Mouse (Mus musculus): ENCODE data around the gene Spock1. TPM values are rescaled to one million over a fixed set of nuclear protein-coding genes. Genes with fewer than 3 reads are reported as not detected.
"Not testable (repeated sequence)": the region's sequence is repeated elsewhere in the genome, so short reads cannot be mapped to it uniquely, and the experiment has no call there.

The Spock1 gene
- polyA plus RNA-seq, 1 experiment from 2014 or later: 31.2 TPM

- Histone ChIP-seq H3K36me3 (ENCODE audit: control insufficient read depth, insufficient read depth, low read length) (no peaks in the 10 kb centered on the region), H3K9ac (ENCODE audit: low read length) (no peak overlapping the region), H3K9me3 (replicated peaks; ENCODE audit: control insufficient read depth, low read length) (no peaks in the 10 kb centered on the region), H3K27ac (ENCODE audit: low read depth, low read length) (no peak overlapping the region), H3K27me3 (replicated peaks; ENCODE audit: control insufficient read depth, insufficient read depth, low read length) (no peaks in the 10 kb centered on the region), H3K4me1 (ENCODE audit: control insufficient read depth, insufficient read depth, low read length) (peaks cover 7% of the 10 kb centered on the region; the same call in 1 of the 2 replicates), H3K4me2 (ENCODE audit: low read length) (no peak overlapping the region), H3K4me3 (ENCODE audit: low read depth, low read length) (no peak overlapping the region)
- no peak for ATAC-seq
- DNase-seq (ENCODE audit: low spot score): no peak
- 85% methylated on average over 11 of the region's 11 CpGs for WGBS
Measured at GRCm38 (mm10) chr13:57515737-57516136, 392.4 kb downstream of the Spock1 start.

- H3K27me3 ChIP-seq (replicated peaks; ENCODE audit: control insufficient read depth, insufficient read depth, low read length): no peaks in the 10 kb centered on the region
- DNase-seq (ENCODE audit: low spot score) (no peak), ATAC-seq (no peak)
- no peak overlapping the region for H3K9ac ChIP-seq (ENCODE audit: low read length)
- H3K4me1 ChIP-seq (ENCODE audit: control insufficient read depth, insufficient read depth, low read length): no peaks in the 10 kb centered on the region
- no peak overlapping the region for H3K4me2 ChIP-seq (ENCODE audit: low read length)
- H3K36me3 ChIP-seq (ENCODE audit: control insufficient read depth, insufficient read depth, low read length): no peaks in the 10 kb centered on the region
- no peaks in the 10 kb centered on the region for H3K9me3 ChIP-seq (replicated peaks; ENCODE audit: control insufficient read depth, low read length)
- H3K27ac ChIP-seq (ENCODE audit: low read depth, low read length): no peak overlapping the region
- 91% methylated on average over 7 of the region's 7 CpGs for WGBS
- H3K4me3 ChIP-seq (ENCODE audit: low read depth, low read length): no peak overlapping the region
Measured at GRCm38 (mm10) chr13:57501552-57501951, 406.6 kb downstream of the Spock1 start.

DNA sequence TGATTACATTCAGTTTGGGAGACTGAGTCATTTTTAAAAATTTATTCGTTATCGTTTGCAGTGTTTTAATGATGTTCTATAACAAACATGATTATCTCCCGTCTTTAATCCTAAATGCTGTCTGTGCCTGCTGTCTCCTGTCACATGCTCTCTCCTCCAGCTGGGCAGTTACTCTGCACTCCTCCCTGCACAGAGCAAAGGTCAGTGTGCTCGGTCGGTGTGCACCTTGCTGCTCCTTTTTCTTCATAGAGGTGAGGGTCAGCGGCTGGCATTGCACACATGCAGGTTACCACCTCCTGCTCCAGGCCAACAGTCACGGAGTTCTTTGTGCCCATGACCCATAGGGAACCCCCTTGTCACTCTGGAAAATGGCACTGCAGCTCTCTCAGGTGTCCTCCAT is 411.4 kb downstream of the Spock1 start:
- no peak for ATAC-seq

GRCm38 (mm10) chr13:57494838-57495237 is 413.3 kb downstream of the Spock1 start:
- WGBS: 21% methylated on average over 1 of the region's 1 CpGs
- H3K36me3 ChIP-seq (ENCODE audit: control insufficient read depth, insufficient read depth, low read length): no peaks in the 10 kb centered on the region
- H3K27me3 ChIP-seq (replicated peaks; ENCODE audit: control insufficient read depth, insufficient read depth, low read length): no peaks in the 10 kb centered on the region
- DNase-seq (ENCODE audit: low spot score) (no peak), ATAC-seq (no peak)
- H3K4me2 ChIP-seq (ENCODE audit: low read length): no peak overlapping the region
- H3K9me3 ChIP-seq (replicated peaks; ENCODE audit: control insufficient read depth, low read length): no peaks in the 10 kb centered on the region
- H3K27ac ChIP-seq (ENCODE audit: low read depth, low read length): no peak overlapping the region
- no peak overlapping the region for H3K4me3 ChIP-seq (ENCODE audit: low read depth, low read length)
- no peak overlapping the region for H3K9ac ChIP-seq (ENCODE audit: low read length)
- H3K4me1 ChIP-seq (ENCODE audit: control insufficient read depth, insufficient read depth, low read length): no peaks in the 10 kb centered on the region

More for the DNA sequence above, 411.4 kb downstream of the Spock1 start:
- no peaks in the 10 kb centered on the region for H3K27me3 ChIP-seq (replicated peaks; ENCODE audit: control insufficient read depth, insufficient read depth, low read length)
- H3K9me3 ChIP-seq (replicated peaks; ENCODE audit: control insufficient read depth, low read length): no peaks in the 10 kb centered on the region
- H3K4me1 ChIP-seq (ENCODE audit: control insufficient read depth, insufficient read depth, low read length): no peaks in the 10 kb centered on the region
- no peak overlapping the region for H3K9ac ChIP-seq (ENCODE audit: low read length)
- no peak for DNase-seq (ENCODE audit: low spot score)
- 79% methylated on average over 7 of the region's 7 CpGs for WGBS
- no peak overlapping the region for H3K4me2 ChIP-seq (ENCODE audit: low read length)
- no peaks in the 10 kb centered on the region for H3K36me3 ChIP-seq (ENCODE audit: control insufficient read depth, insufficient read depth, low read length)
- no peak overlapping the region for H3K27ac ChIP-seq (ENCODE audit: low read depth, low read length)
- H3K4me3 ChIP-seq (ENCODE audit: low read depth, low read length): no peak overlapping the region

GRCm38 (mm10) chr13:57488926-57489325 is 419.2 kb downstream of the Spock1 start:
- WGBS: 92% methylated on average over 8 of the region's 8 CpGs
- Histone ChIP-seq H3K9ac (ENCODE audit: low read length) (no peak overlapping the region), H3K9me3 (replicated peaks; ENCODE audit: control insufficient read depth, low read length) (no peaks in the 10 kb centered on the region), H3K36me3 (ENCODE audit: control insufficient read depth, insufficient read depth, low read length) (no peaks in the 10 kb centered on the region), H3K4me1 (ENCODE audit: control insufficient read depth, insufficient read depth, low read length) (no peaks in the 10 kb centered on the region), H3K27me3 (replicated peaks; ENCODE audit: control insufficient read depth, insufficient read depth, low read length) (no peaks in the 10 kb centered on the region), H3K4me2 (ENCODE audit: low read length) (no peak overlapping the region), H3K27ac (ENCODE audit: low read depth, low read length) (no peak overlapping the region), H3K4me3 (ENCODE audit: low read depth, low read length) (no peak overlapping the region)
- DNase-seq (ENCODE audit: low spot score) (no peak), ATAC-seq (no peak)

GRCm38 (mm10) chr13:57484426-57485168 is 423.5 kb downstream of the Spock1 start:
- Histone ChIP-seq H3K4me2 (ENCODE audit: low read length) (no peak overlapping the region), H3K9ac (ENCODE audit: low read length) (no peak overlapping the region)
- ATAC-seq: no peak

DNA sequence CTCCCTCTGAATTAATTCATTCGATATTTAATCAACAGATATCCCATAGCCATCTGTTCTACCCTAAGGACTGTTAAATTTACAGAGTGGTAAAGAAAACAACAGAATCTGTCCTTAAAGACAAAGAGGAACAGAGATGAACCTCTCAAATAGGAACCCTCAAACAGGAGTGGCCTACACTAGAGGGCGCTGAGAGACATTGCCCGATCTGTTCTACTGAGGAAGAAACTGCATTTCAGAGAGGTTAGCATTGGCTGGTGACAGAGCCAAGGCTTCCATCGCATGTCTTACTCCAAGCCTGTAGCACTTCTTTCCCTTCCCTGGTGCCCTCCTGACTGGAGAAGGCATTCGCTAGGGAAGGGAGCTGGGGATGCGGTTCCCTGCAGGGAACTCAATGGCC is 431.4 kb downstream of the Spock1 start:
- Histone ChIP-seq H3K36me3 (ENCODE audit: control insufficient read depth, insufficient read depth, low read length) (no peaks in the 10 kb centered on the region), H3K9ac (ENCODE audit: low read length) (no peak overlapping the region), H3K4me2 (ENCODE audit: low read length) (no peak overlapping the region), H3K4me3 (ENCODE audit: low read depth, low read length) (no peak overlapping the region), H3K4me1 (ENCODE audit: control insufficient read depth, insufficient read depth, low read length) (no peaks in the 10 kb centered on the region; the same call in 1 of the 2 replicates), H3K27ac (ENCODE audit: low read depth, low read length) (no peak overlapping the region), H3K9me3 (replicated peaks; ENCODE audit: control insufficient read depth, low read length) (no peaks in the 10 kb centered on the region), H3K27me3 (replicated peaks; ENCODE audit: control insufficient read depth, insufficient read depth, low read length) (no peaks in the 10 kb centered on the region)
- DNase-seq (ENCODE audit: low spot score) (peak; percentile 65), ATAC-seq (no peak)
- WGBS: 33% methylated on average over 6 of the region's 6 CpGs

More at GRCm38 (mm10) chr13:57484426-57485168, 423.5 kb downstream of the Spock1 start:
- H3K9me3 ChIP-seq (replicated peaks; ENCODE audit: control insufficient read depth, low read length): no peaks in the 10 kb centered on the region
- no peaks in the 10 kb centered on the region for H3K27me3 ChIP-seq (replicated peaks; ENCODE audit: control insufficient read depth, insufficient read depth, low read length)
- DNase-seq (ENCODE audit: low spot score): no peak
- no peak overlapping the region for H3K4me3 ChIP-seq (ENCODE audit: low read depth, low read length)
- H3K4me1 ChIP-seq (ENCODE audit: control insufficient read depth, insufficient read depth, low read length): no peaks in the 10 kb centered on the region
- no peak overlapping the region for H3K27ac ChIP-seq (ENCODE audit: low read depth, low read length)
- no peaks in the 10 kb centered on the region for H3K36me3 ChIP-seq (ENCODE audit: control insufficient read depth, insufficient read depth, low read length)
- 83% methylated on average over 16 of the region's 16 CpGs for WGBS

DNA sequence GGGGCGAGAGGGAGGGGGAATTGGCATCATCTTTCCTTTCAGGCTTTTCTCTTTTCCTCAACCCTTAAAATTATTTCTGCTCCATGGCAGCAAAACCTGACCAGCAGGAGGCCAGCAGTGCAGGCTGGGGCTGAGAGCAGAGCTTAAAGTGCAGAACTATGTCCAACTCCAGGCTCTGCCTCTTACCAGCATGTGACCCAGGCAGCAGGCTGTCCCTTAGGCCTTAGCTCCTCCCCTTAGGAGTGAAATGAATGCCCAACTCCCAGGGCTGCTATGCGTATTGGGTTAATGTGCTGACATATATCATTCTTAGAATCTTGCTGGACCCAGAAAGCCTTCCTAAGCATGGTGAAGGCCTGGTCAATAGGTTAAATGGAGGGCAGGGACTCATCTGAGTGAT is 434.1 kb downstream of the Spock1 start:
- H3K27ac ChIP-seq (ENCODE audit: low read depth, low read length): no peak overlapping the region
- no peak overlapping the region for H3K4me3 ChIP-seq (ENCODE audit: low read depth, low read length)
- WGBS: 53% methylated on average over 2 of the region's 2 CpGs

GRCm38 (mm10) chr13:57470922-57471321 is 437.2 kb downstream of the Spock1 start:
- H3K4me1 ChIP-seq (ENCODE audit: control insufficient read depth, insufficient read depth, low read length); H3K4me2 ChIP-seq (ENCODE audit: low read length); H3K27me3 ChIP-seq (replicated peaks; ENCODE audit: control insufficient read depth, insufficient read depth, low read length); H3K4me3 ChIP-seq (ENCODE audit: low read depth, low read length); H3K9me3 ChIP-seq (replicated peaks; ENCODE audit: control insufficient read depth, low read length); H3K36me3 ChIP-seq (ENCODE audit: control insufficient read depth, insufficient read depth, low read length); DNase-seq (ENCODE audit: low spot score); H3K9ac ChIP-seq (ENCODE audit: low read length); H3K27ac ChIP-seq (ENCODE audit: low read depth, low read length): not testable (repeated sequence)
- ATAC-seq: peak; percentile 40; the same call in 1 of the 2 replicates
- WGBS: 24% methylated on average over 3 of the region's 4 CpGs

More for the DNA sequence above, 434.1 kb downstream of the Spock1 start:
- Histone ChIP-seq H3K36me3 (ENCODE audit: control insufficient read depth, insufficient read depth, low read length) (no peaks in the 10 kb centered on the region), H3K4me2 (ENCODE audit: low read length) (no peak overlapping the region), H3K27me3 (replicated peaks; ENCODE audit: control insufficient read depth, insufficient read depth, low read length) (no peaks in the 10 kb centered on the region), H3K9me3 (replicated peaks; ENCODE audit: control insufficient read depth, low read length) (no peaks in the 10 kb centered on the region), H3K4me1 (ENCODE audit: control insufficient read depth, insufficient read depth, low read length) (peaks cover 6% of the 10 kb centered on the region), H3K9ac (ENCODE audit: low read length) (no peak overlapping the region)
- DNase-seq (ENCODE audit: low spot score) (no peak), ATAC-seq (no peak)

Data from forebrain, embryonic 14.5 days (tissue).